Comparison of ENCODE assay signal across 33 mouse cellular contexts in the genomic region with DNA sequence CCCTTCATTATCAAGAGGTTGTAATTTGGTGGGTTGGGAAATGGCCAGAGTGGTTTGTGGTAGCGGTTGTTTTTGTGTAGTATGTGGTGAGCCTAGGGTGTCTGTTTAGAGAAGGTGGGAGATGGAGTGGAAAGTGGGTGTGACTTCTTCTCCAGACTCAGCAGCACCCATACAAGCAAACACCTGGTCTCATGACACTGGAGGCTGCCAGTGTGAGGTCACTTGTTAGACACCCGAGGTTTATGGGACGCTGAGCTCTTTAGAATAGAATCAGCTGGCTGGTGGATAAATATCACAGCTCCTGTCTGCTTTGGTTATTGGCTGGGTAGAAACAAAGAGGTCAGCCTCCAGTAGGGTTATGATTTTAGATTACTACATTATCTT. TPM values are rescaled to one million over a fixed set of nuclear protein-coding genes. Genes with fewer than 3 reads are reported as not detected.
DNase-seq lines count a peak whose midpoint lies in the region; ATAC-seq and TF ChIP-seq lines count a peak whose summit lies in the region.
"Had no signal": no experiment of that assay in that cellular context is flagged by ENCODE, and none has a peak within 500 bp of the region (broad histone marks: within the 10 kb centered on the region; RNA-seq: fewer than 3 reads in every experiment).

No protein-coding gene starts in this region.

- no peak for TF ChIP-seq POLR2A in thymus, adult 2 months (IDR thresholded peaks at IDR 0.05; ENCODE audit: control insufficient read depth, extremely low read depth, insufficient read depth, low read length, poor library complexity)

- H3K9ac ChIP-seq in embryonic facial prominence, embryonic 14.5 days (ENCODE audit: low read depth, low read length) = no peak overlapping the region
- no peak overlapping the region for H3K9ac ChIP-seq in kidney, embryonic 16.5 days (replicated peaks; ENCODE audit: low read length)
- H3K9ac ChIP-seq: embryonic facial prominence, embryonic 13.5 days; forebrain, embryonic 15.5 days; hindbrain, embryonic 15.5 days; intestine, embryonic 15.5 days; liver, embryonic 13.5 days; midbrain, embryonic 15.5 days; neural tube, embryonic 15.5 days had no signal

- H3K4me1 ChIP-seq in embryonic facial prominence, embryonic 14.5 days (ENCODE audit: control insufficient read depth, insufficient read depth, low read length) = peaks cover 5% of the 10 kb centered on the region; the same call in 1 of the 2 replicates
- H3K4me1 ChIP-seq in embryonic facial prominence, embryonic 10.5 days = peaks cover 8% of the 10 kb centered on the region; the same call in 1 of the 2 replicates
- H3K4me1 ChIP-seq in thymus, adult 2 months (replicated peaks; ENCODE audit: control insufficient read depth, insufficient read depth, low read length) = peaks cover 68% of the 10 kb centered on the region
- 0 out of 2 replicates have a peak, but pooled peaks cover 7% of the 10 kb centered on the region for H3K4me1 ChIP-seq in kidney, embryonic 16.5 days (ENCODE audit: insufficient read depth, low read length)
- H3K4me1 ChIP-seq: forebrain, embryonic 15.5 days; hindbrain, embryonic 15.5 days; midbrain, embryonic 15.5 days; neural tube, embryonic 15.5 days had no signal

- no peak overlapping the region for H3K4me3 ChIP-seq in embryonic facial prominence, embryonic 14.5 days (ENCODE audit: low read depth, low read length)
- no peak overlapping the region for H3K4me3 ChIP-seq in embryonic facial prominence, embryonic 10.5 days
- no peak overlapping the region for H3K4me3 ChIP-seq in thymus, adult 2 months (ENCODE audit: control insufficient read depth, insufficient read depth, low read length)
- no peak overlapping the region for H3K4me3 ChIP-seq in kidney, embryonic 16.5 days (ENCODE audit: low read length)
- H3K4me3 ChIP-seq: embryonic facial prominence, embryonic 13.5 days; forebrain, embryonic 15.5 days; hindbrain, embryonic 15.5 days; intestine, embryonic 15.5 days; liver, embryonic 13.5 days; midbrain, embryonic 15.5 days; myocyte; neural tube, embryonic 15.5 days had no signal

- peak; percentile 33 for DNase-seq in embryonic facial prominence, embryonic 14.5 days (ENCODE audit: low spot score)
- DNase-seq in embryonic facial prominence, embryonic 10.5 days (ENCODE audit: low spot score) = no peak
- peak; percentile 27 for DNase-seq in thymus, postnatal 14 days
- no peak for DNase-seq in thymus, adult 2 months
- DNase-seq in kidney, postnatal 10 days = no peak
- DNase-seq: adrenal gland, adult 8-10 months; cerebellum, adult 18-20 months; cerebellum, postnatal 14 days; gastrocnemius, postnatal 25 days; kidney, adult 8-10 months; layer of hippocampus, postnatal 36 days; liver, embryonic 13.5 days; lung, adult 2 months; lung, postnatal 14 days; right cerebral cortex, adult 18-20 months; right cerebral cortex, postnatal 4 days had no signal

- H3K27ac ChIP-seq in embryonic facial prominence, embryonic 14.5 days (replicated peaks; ENCODE audit: low read depth, low read length) = no peak overlapping the region
- no peak overlapping the region for H3K27ac ChIP-seq in embryonic facial prominence, embryonic 10.5 days (replicated peaks)
- no peak overlapping the region for H3K27ac ChIP-seq in thymus, adult 2 months (ENCODE audit: control insufficient read depth, insufficient read depth, low read length)
- H3K27ac ChIP-seq in kidney, embryonic 16.5 days (ENCODE audit: low read length) = no peak overlapping the region
- H3K27ac ChIP-seq: embryonic facial prominence, embryonic 13.5 days; forebrain, embryonic 15.5 days; hindbrain, embryonic 15.5 days; intestine, embryonic 15.5 days; liver, embryonic 13.5 days; midbrain, embryonic 15.5 days; neural tube, embryonic 15.5 days; stomach, postnatal 0 days had no signal

- TF ChIP-seq CTCF in thymus, adult 2 months (IDR thresholded peaks at IDR 0.05; ENCODE audit: borderline replicate concordance, control insufficient read depth, extremely low read depth, insufficient read depth, low read length, poor library complexity) = no peak

- 80% methylated on average over 3 of the region's 3 CpGs for whole genome bisulfite sequencing in embryonic facial prominence, embryonic 14.5 days
- WGBS in embryonic facial prominence, embryonic 10.5 days = 84% methylated on average over 3 of the region's 3 CpGs
- 6% methylated on average over 3 of the region's 3 CpGs for WGBS in thymus, adult 2 months
- 66% methylated on average over 3 of the region's 3 CpGs for WGBS in kidney, embryonic 16.5 days

- no peaks in the 10 kb centered on the region for H3K27me3 ChIP-seq in embryonic facial prominence, embryonic 14.5 days (replicated peaks; ENCODE audit: control insufficient read depth, insufficient read depth, low read length)
- no peaks in the 10 kb centered on the region for H3K27me3 ChIP-seq in embryonic facial prominence, embryonic 10.5 days (replicated peaks; ENCODE audit: low read depth, poor library complexity, severe bottlenecking)
- no peaks in the 10 kb centered on the region for H3K27me3 ChIP-seq in thymus, adult 2 months (ENCODE audit: control insufficient read depth, insufficient read depth, low read length)
- no peaks in the 10 kb centered on the region for H3K27me3 ChIP-seq in kidney, embryonic 16.5 days (ENCODE audit: insufficient read depth, low read length)
- H3K27me3 ChIP-seq: CH12.LX; embryonic facial prominence, embryonic 13.5 days; forebrain, embryonic 15.5 days; hindbrain, embryonic 15.5 days; intestine, embryonic 15.5 days; liver, embryonic 13.5 days; midbrain, embryonic 15.5 days; neural tube, embryonic 15.5 days had no signal

- ATAC-seq in embryonic facial prominence, embryonic 14.5 days (ENCODE audit: low read depth) = no peak
- ATAC-seq in granulocyte monocyte progenitor cell, adult 5-6 weeks (replicated peaks; ENCODE audit: poor library complexity, severe bottlenecking) = peak; percentile 31; the same call in 1 of the 2 replicates
- ATAC-seq in monocyte, adult 5-6 weeks (replicated peaks; ENCODE audit: insufficient number of reproducible peaks, low FRiP score, low TSS enrichment, poor library complexity, severe bottlenecking) = no peak
- ATAC-seq in kidney, embryonic 16.5 days (ENCODE audit: low FRiP score, low TSS enrichment) = no peak
- ATAC-seq: activated CD4-positive, CD25-positive, alpha-beta regulatory T cell, adult 4 months; forebrain, embryonic 15.5 days; intestine, embryonic 15.5 days; midbrain, embryonic 15.5 days had no signal

- peaks cover 4% of the 10 kb centered on the region; the same call in 1 of the 2 replicates for H3K36me3 ChIP-seq in embryonic facial prominence, embryonic 14.5 days (ENCODE audit: control insufficient read depth, insufficient read depth, low read length)
- H3K36me3 ChIP-seq in embryonic facial prominence, embryonic 10.5 days (replicated peaks) = no peaks in the 10 kb centered on the region
- no peaks in the 10 kb centered on the region for H3K36me3 ChIP-seq in thymus, adult 2 months (ENCODE audit: control insufficient read depth, insufficient read depth, low read length)
- H3K36me3 ChIP-seq in kidney, embryonic 16.5 days (ENCODE audit: insufficient read depth, low read length) = no peaks in the 10 kb centered on the region
- H3K36me3 ChIP-seq: embryonic facial prominence, embryonic 13.5 days; forebrain, embryonic 15.5 days; hindbrain, embryonic 15.5 days; midbrain, embryonic 15.5 days; neural tube, embryonic 15.5 days had no signal

- no peaks in the 10 kb centered on the region for H3K9me3 ChIP-seq in embryonic facial prominence, embryonic 14.5 days (ENCODE audit: control insufficient read depth, low read length)
- H3K9me3 ChIP-seq in embryonic facial prominence, embryonic 10.5 days = peaks cover 3% of the 10 kb centered on the region; the same call in 1 of the 2 replicates
- H3K9me3 ChIP-seq in kidney, embryonic 16.5 days (ENCODE audit: low read length) = peaks cover 5% of the 10 kb centered on the region; the same call in 1 of the 2 replicates
- H3K9me3 ChIP-seq: embryonic facial prominence, embryonic 13.5 days; forebrain, embryonic 15.5 days; hindbrain, embryonic 15.5 days; intestine, embryonic 15.5 days; midbrain, embryonic 15.5 days; neural tube, embryonic 15.5 days had no signal

- no peak overlapping the region for H3K4me2 ChIP-seq in embryonic facial prominence, embryonic 14.5 days (ENCODE audit: low read depth, low read length)
- no peak overlapping the region for H3K4me2 ChIP-seq in kidney, embryonic 16.5 days (replicated peaks; ENCODE audit: low read depth, low read length)
- H3K4me2 ChIP-seq: embryonic facial prominence, embryonic 13.5 days; forebrain, embryonic 15.5 days; hindbrain, embryonic 15.5 days; intestine, embryonic 15.5 days; liver, embryonic 13.5 days; midbrain, embryonic 15.5 days; neural tube, embryonic 15.5 days had no signal

RNA-seq across cellular contexts. Expression of a gene that starts 21.6 kb away (rescaled TPM):
- 0.01 TPM in 1 of 2 replicates, not detected in the other for polyA plus RNA-seq in embryonic facial prominence, embryonic 14.5 days (2014; fragmentation: Nextera tagmentation; extraction: Ambion mirVana)
- not detected in 2 replicates for polyA plus RNA-seq in embryonic facial prominence, embryonic 10.5 days (2016; fragmentation: Nextera tagmentation; extraction: Ambion mirVana)
- polyA plus RNA-seq in thymus, adult 2 months (2012; rRNA removed) = 0.01 TPM in 1 of 2 replicates, not detected in the other
- total RNA-seq in granulocyte monocyte progenitor cell, adult 5-6 weeks (2014; fragmentation: Nextera tagmentation) = not detected in 2 replicates
- 0.13 TPM in 1 of 2 replicates, not detected in the other for total RNA-seq in granulocyte monocyte progenitor cell, adult 5-6 weeks (2017)
- not detected in 3 replicates for total RNA-seq in monocyte, adult 5-6 weeks (2017)
- polyA plus RNA-seq in kidney, embryonic 16.5 days (2015; fragmentation: Nextera tagmentation; extraction: Ambion mirVana) = 0.18 TPM in 1 of 2 replicates, not detected in the other
- total RNA-seq: hematopoietic stem cell, adult 5-6 weeks; megakaryocyte, adult 5-6 weeks had no signal
- polyA plus RNA-seq: G1E; heart, embryonic 16.5 days; intestine, embryonic 15.5 days; lung, adult 2 months; myocyte had no signal

RNA-seq across cellular contexts. Expression of a gene that starts 56.1 kb away (rescaled TPM):
- polyA plus RNA-seq in embryonic facial prominence, embryonic 14.5 days (2014; fragmentation: Nextera tagmentation; extraction: Ambion mirVana) = 2.1 and 2.6 TPM in 2 replicates
- 2.9 and 4.2 TPM in 2 replicates for polyA plus RNA-seq in embryonic facial prominence, embryonic 10.5 days (2016; fragmentation: Nextera tagmentation; extraction: Ambion mirVana)
- polyA plus RNA-seq in thymus, adult 2 months (2012; rRNA removed) = 12.1 and 14.7 TPM in 2 replicates
- total RNA-seq in granulocyte monocyte progenitor cell, adult 5-6 weeks (2014; fragmentation: Nextera tagmentation) = 1.9 and 3.9 TPM in 2 replicates
- 5.5 and 7.2 TPM in 2 replicates for total RNA-seq in granulocyte monocyte progenitor cell, adult 5-6 weeks (2017)
- 17.2 to 45.7 TPM (median 24.2 TPM) in 3 replicates for total RNA-seq in monocyte, adult 5-6 weeks (2017)
- 2.2 and 3.1 TPM in 2 replicates for polyA plus RNA-seq in kidney, embryonic 16.5 days (2015; fragmentation: Nextera tagmentation; extraction: Ambion mirVana)

Comparison
In these comparisons a context has a peak if more than half of its experiments do, and no peak if none do; other contexts are left out.
1. DNase-seq: peak in embryonic facial prominence, embryonic 14.5 days (single experiment) and thymus, postnatal 14 days (single experiment); none in embryonic facial prominence, embryonic 10.5 days (single experiment), thymus, adult 2 months (single experiment) and kidney, postnatal 10 days (single experiment).